In genomic region chr16:10955078-10955477, GRCm38 (mm10) we compare ENCODE assay signal across 21 mouse cellular contexts.
DNase-seq lines count a peak whose midpoint lies in the region; ATAC-seq and TF ChIP-seq lines count a peak whose summit lies in the region.
"Had no signal": no experiment of that assay in that cellular context is flagged by ENCODE, and none has a peak within 500 bp of the region (broad histone marks: within the 10 kb centered on the region; RNA-seq: fewer than 3 reads in every experiment).

No protein-coding gene starts in this region.

- H3K9ac ChIP-seq in embryonic facial prominence, embryonic 15.5 days, result no peak overlapping the region
- no peak overlapping the region for H3K9ac ChIP-seq in lung, postnatal 0 days (replicated peaks; ENCODE audit: low read depth)
- H3K9ac ChIP-seq: forebrain, postnatal 0 days; hindbrain, embryonic 14.5 days; intestine, embryonic 15.5 days; liver, embryonic 12.5 days; lung, embryonic 15.5 days had no signal

- 52% methylated on average over 4 of the region's 4 CpGs for WGBS in embryonic facial prominence, embryonic 15.5 days
- 43% methylated on average over 4 of the region's 4 CpGs for WGBS in olfactory bulb, adult 2 months
- WGBS in lung, postnatal 0 days, result 82% methylated on average over 4 of the region's 4 CpGs

- peaks cover 10% of the 10 kb centered on the region; the same call in 1 of the 2 replicates for H3K36me3 ChIP-seq in embryonic facial prominence, embryonic 15.5 days
- peaks cover 8% of the 10 kb centered on the region; the same call in 1 of the 2 replicates for H3K36me3 ChIP-seq in lung, postnatal 0 days (ENCODE audit: insufficient read depth, low read length)
- H3K36me3 ChIP-seq: G1E had no signal

- H3K27me3 ChIP-seq in embryonic facial prominence, embryonic 15.5 days, result no peaks in the 10 kb centered on the region
- H3K27me3 ChIP-seq in lung, postnatal 0 days (replicated peaks; ENCODE audit: insufficient read depth, low read length), result no peaks in the 10 kb centered on the region
- H3K27me3 ChIP-seq: intestine, embryonic 15.5 days; liver, embryonic 12.5 days; lung, embryonic 15.5 days had no signal

- TF ChIP-seq EP300 in lung, postnatal 0 days (IDR thresholded peaks at IDR 0.05), result no peak

- DNase-seq in left cerebral cortex, adult 2 months (ENCODE audit: extremely low spot score in 1 of 2, low spot score in 2 of 2), result peak; percentile 26 to 50
- no peak for DNase-seq in left cerebral cortex, postnatal 10 days (ENCODE audit: extremely low spot score in 1 of 2, low spot score in 2 of 2)
- peak; percentile 47 to 53 for DNase-seq in layer of hippocampus, adult 8-10 months (ENCODE audit: low spot score in 2 of 2)
- DNase-seq in cerebellum, adult 11 months, result no peak
- DNase-seq in spleen, postnatal 36 days (ENCODE audit: low spot score in 2 of 2), result no peak
- DNase-seq in lung, postnatal 0 days (ENCODE audit: low spot score), result no peak
- DNase-seq: cerebellum, postnatal 14 days; forebrain, postnatal 0 days; gastrocnemius, postnatal 36 days; heart, postnatal 10 days; midbrain, embryonic 14.5 days; thymus, adult 18-20 months had no signal

- H3K4me1 ChIP-seq in embryonic facial prominence, embryonic 15.5 days, result peaks cover 35% of the 10 kb centered on the region
- H3K4me1 ChIP-seq in olfactory bulb, adult 2 months (ENCODE audit: control insufficient read depth, insufficient read depth, low read length), result peaks cover 42% of the 10 kb centered on the region
- no peaks in the 10 kb centered on the region for H3K4me1 ChIP-seq in lung, postnatal 0 days (ENCODE audit: insufficient read depth, low read depth, low read length)
- H3K4me1 ChIP-seq: intestine, embryonic 15.5 days; lung, embryonic 15.5 days had no signal

- intact Hi-C loops in left cerebral cortex, adult 2 months (cut with DNase I), result loop anchor here (5.0 kb wide), 1 partner anchor 78 kb away; no protein-coding TSS in a partner anchor
- intact Hi-C loops in left cerebral cortex, postnatal 10 days (cut with DNase I), result no loop called here

- H3K9me3 ChIP-seq in embryonic facial prominence, embryonic 15.5 days (replicated peaks), result no peaks in the 10 kb centered on the region
- H3K9me3 ChIP-seq in lung, postnatal 0 days (ENCODE audit: low read length), result no peaks in the 10 kb centered on the region
- H3K9me3 ChIP-seq: G1E; heart, embryonic 10.5 days; intestine, embryonic 15.5 days; liver, embryonic 12.5 days; lung, embryonic 15.5 days had no signal

- TF ChIP-seq POLR2A in olfactory bulb, adult 2 months (IDR thresholded peaks at IDR 0.05; ENCODE audit: insufficient read depth, low read depth, low read length), result no peak

- no peak for TF ChIP-seq CTCF in left cerebral cortex, adult 2 months (IDR thresholded peaks at IDR 0.05)
- no peak for TF ChIP-seq CTCF in olfactory bulb, adult 2 months (IDR thresholded peaks at IDR 0.05; ENCODE audit: insufficient read depth, low read depth, low read length)
- TF ChIP-seq CTCF in lung, postnatal 0 days (IDR thresholded peaks at IDR 0.05), result no peak

- H3K4me3 ChIP-seq in left cerebral cortex, adult 2 months, result no peak overlapping the region
- H3K4me3 ChIP-seq in embryonic facial prominence, embryonic 15.5 days (replicated peaks), result no peak overlapping the region
- no peak overlapping the region for H3K4me3 ChIP-seq in olfactory bulb, adult 2 months (ENCODE audit: insufficient read depth, low read depth, low read length)
- no peak overlapping the region for H3K4me3 ChIP-seq in lung, postnatal 0 days (ENCODE audit: low read depth, low read length)
- H3K4me3 ChIP-seq: heart, embryonic 10.5 days; intestine, embryonic 15.5 days; liver, embryonic 12.5 days; lung, embryonic 15.5 days; myocyte had no signal

- ATAC-seq in embryonic facial prominence, embryonic 15.5 days (ENCODE audit: insufficient number of reproducible peaks, low FRiP score, low TSS enrichment, low read depth), result no peak
- no peak for ATAC-seq in lung, postnatal 0 days
- ATAC-seq: forebrain, postnatal 0 days; intestine, embryonic 15.5 days; liver, embryonic 12.5 days had no signal

- no peak overlapping the region for H3K27ac ChIP-seq in left cerebral cortex, adult 2 months
- peak overlapping the region; percentile 58 for H3K27ac ChIP-seq in embryonic facial prominence, embryonic 15.5 days (replicated peaks)
- peak overlapping the region; percentile 82 for H3K27ac ChIP-seq in olfactory bulb, adult 2 months (ENCODE audit: insufficient read depth, low read depth, low read length)
- H3K27ac ChIP-seq in lung, postnatal 0 days (ENCODE audit: low read length), result no peak overlapping the region
- H3K27ac ChIP-seq: heart, embryonic 10.5 days; hindbrain, embryonic 14.5 days; intestine, embryonic 15.5 days; liver, embryonic 12.5 days; lung, embryonic 15.5 days had no signal

- no peak overlapping the region for H3K4me2 ChIP-seq in embryonic facial prominence, embryonic 15.5 days (replicated peaks)
- no peak overlapping the region for H3K4me2 ChIP-seq in lung, postnatal 0 days (replicated peaks; ENCODE audit: low read depth, low read length)
- H3K4me2 ChIP-seq: hindbrain, embryonic 14.5 days; intestine, embryonic 15.5 days; liver, embryonic 12.5 days; lung, embryonic 15.5 days had no signal

Comparison
In these comparisons a context has a peak if more than half of its experiments do, and no peak if none do; other contexts are left out.
1. DNase-seq: peak in left cerebral cortex, adult 2 months (2 of 2) and layer of hippocampus, adult 8-10 months (2 of 2); none in left cerebral cortex, postnatal 10 days (0 of 2), cerebellum, adult 11 months (single experiment), spleen, postnatal 36 days (0 of 2) and lung, postnatal 0 days (single experiment).
2. H3K27ac ChIP-seq: peak in embryonic facial prominence, embryonic 15.5 days (single experiment) and olfactory bulb, adult 2 months (single experiment); none in left cerebral cortex, adult 2 months (single experiment) and lung, postnatal 0 days (single experiment).